Mouse (Mus musculus): ENCODE results near the gene Alg1.

The Alg1 gene

GRCm38 (mm10) chr16:5242882-5243281, 9.5 kb downstream of the Alg1 start:
- DNase-seq, result no peak

- peak; percentile 29 for DNase-seq
Measured at GRCm38 (mm10) chr16:5244411-5244810, 11.0 kb downstream of the Alg1 start.

- no peak for DNase-seq
Measured at GRCm38 (mm10) chr16:5250891-5251290, 17.5 kb downstream of the Alg1 start.

- DNase-seq, result no peak
Measured at GRCm38 (mm10) chr16:5252260-5252659, 18.8 kb downstream of the Alg1 start.

GRCm38 (mm10) chr16:5254346-5255025, 21.1 kb downstream of the Alg1 start:
- DNase-seq, result peak; percentile 38

GRCm38 (mm10) chr16:5255081-5255740, 21.8 kb downstream of the Alg1 start:
- no peak for DNase-seq

GRCm38 (mm10) chr16:5255779-5256496, 22.5 kb downstream of the Alg1 start, which contains the start of gene Eef2kmt:
Eef2kmt (minus strand) TSS chr16:5255983.
- DNase-seq, result peak; percentile 97

- no peak for DNase-seq
Measured at GRCm38 (mm10) chr16:5263156-5263555, 29.7 kb downstream of the Alg1 start.

- no peak for DNase-seq
Measured at GRCm38 (mm10) chr16:5263926-5264325, 30.5 kb downstream of the Alg1 start.

GRCm38 (mm10) chr16:5271411-5272035, 38.1 kb downstream of the Alg1 start:
- no peak for DNase-seq

- no peak for DNase-seq
Measured at GRCm38 (mm10) chr16:5272371-5272770, 39.0 kb downstream of the Alg1 start.

- DNase-seq, result no peak
Measured at GRCm38 (mm10) chr16:5279571-5280222, 46.3 kb downstream of the Alg1 start.

GRCm38 (mm10) chr16:5282686-5283085, 49.3 kb downstream of the Alg1 start:
- DNase-seq, result no peak

- DNase-seq, result no peak
Measured at GRCm38 (mm10) chr16:5285376-5285775, 52.0 kb downstream of the Alg1 start.
